Mouse (Mus musculus) urinary bladder, adult 18-20 months (tissue): ENCODE measurements around the gene Anxa9.

ENCODE experiments used
- DNase-seq, 2 experiments: peaks; one replicate each; pipeline ENCODE4 v3.0.0; 2022; ENCODE audit warnings: low spot score in 2 of 2, mixed read lengths in 2 of 2

Gene Anxa9

DNA sequence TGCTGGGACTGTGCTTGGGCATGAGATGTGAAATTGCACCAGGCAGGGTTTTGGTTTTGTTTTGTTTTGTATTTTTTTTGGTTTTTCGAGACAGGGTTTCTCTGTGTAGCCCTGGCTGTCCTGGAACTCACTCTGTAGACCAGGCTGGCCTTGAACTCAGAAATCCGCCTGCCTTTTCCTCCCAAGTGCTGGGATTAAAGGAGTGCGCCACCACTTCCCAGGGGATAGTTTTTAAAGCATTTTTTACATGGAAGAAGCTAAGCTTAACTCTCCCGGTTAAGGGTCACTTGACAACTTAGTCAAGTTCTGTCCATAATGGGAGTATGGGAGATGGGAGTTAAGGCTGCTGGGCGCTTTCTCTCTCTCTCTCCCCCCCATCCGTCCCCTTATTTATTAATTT lies 7.1 kb upstream of the Anxa9 start:
- no peak for DNase-seq

DNA sequence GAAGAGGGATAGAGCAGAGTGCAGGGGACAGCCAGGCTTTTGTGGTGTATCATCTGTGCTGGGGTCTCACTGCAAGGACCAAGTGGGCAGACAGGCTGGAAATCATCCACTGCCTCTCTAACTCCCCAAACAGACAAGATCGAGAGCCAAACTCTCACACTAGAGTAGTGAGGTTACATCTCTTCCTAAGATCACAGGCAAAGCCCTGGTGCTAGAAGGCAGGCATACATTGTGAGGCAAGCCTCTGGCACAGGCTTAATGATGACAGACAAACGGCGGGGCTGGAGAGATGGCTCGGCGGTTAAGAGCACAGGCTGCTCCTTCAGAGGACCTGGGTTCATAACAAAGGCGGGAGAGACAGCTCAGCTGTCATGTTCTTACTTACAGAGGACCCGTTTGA lies 6.5 kb upstream of the Anxa9 start:
- no peak for DNase-seq

DNA sequence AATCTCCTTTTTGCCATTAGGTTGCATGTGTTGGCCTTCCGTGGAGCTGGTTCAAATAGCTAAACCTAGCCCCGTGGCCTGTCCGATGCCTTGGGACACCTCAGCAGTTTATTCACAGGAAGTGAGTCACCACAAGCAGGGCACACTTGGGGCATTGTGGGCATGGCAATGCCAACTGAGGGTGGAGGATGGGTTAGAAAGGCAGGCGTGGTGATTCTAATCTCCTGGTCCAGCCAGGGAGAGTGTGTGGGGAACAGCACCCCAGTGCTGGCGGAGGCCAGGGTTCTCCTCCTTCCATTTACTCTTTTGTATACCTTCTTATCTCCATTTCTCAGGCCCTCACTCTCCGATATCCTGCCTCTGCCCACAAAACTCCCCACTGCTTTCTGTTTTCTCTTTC lies 5.6 kb upstream of the Anxa9 start:
- peak in 1 of 2 experiments; percentile 72 for DNase-seq

DNA sequence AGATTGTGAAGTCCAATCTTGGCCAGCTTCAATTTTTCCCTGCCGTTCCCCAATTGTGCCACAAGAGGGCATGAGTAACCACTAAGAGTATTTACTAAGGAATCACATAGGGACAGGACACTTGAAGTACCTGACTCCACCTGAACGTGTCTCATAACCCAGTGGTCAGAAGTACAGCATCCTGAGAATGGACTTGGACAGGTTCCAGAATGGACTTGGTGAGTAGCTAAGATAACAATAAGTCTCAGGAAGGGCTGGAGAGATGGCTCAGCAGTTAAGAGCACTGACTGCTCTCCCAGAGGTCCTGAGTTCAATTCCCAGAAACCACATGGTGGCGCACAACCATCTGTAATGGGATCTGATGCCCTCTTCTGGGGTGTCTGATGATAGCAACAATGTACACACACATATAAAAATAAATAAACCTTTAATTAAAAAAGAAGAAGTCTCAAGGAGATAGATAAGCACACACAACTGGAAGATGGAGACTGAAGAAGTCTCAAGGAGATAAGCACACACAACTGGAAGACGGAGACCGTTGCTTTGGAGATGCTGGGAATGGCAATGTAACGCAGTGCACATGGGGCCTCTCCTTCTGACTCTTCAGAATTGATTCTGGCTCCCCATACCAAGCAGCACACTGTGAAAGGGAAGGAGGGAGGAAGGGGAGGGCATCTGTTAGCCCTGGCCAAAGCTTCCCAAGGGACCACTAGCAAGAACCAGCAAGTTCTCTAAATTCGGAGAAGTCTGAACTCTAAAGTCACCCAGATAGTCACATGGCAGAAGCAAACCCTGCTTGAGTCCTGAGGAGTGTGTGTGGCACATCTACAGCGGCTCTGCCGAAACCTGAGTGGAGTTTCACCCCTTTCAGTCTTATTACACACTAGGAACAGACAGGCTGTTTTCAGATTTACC lies 4.2 kb upstream of the Anxa9 start:
- no peak for DNase-seq

DNA sequence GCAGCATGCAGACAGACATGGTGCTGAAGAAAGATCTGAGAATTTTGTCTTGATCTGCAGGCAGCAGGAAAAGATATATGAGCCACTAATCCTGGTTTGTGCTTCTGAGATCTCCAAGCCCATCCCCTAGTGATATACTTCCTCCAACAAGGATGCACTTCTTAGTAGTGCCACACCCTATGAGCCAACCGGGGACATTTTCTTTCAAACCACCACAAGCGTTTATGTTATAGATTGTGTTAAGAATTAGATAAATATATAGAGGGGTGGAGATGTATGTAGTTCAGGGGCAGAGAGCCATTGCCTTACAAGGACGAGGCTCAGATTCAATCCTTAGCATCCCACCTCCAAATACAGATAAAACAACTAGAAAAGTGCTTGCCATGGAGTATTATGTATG lies 3.5 kb upstream of the Anxa9 start:
- no peak for DNase-seq

DNA sequence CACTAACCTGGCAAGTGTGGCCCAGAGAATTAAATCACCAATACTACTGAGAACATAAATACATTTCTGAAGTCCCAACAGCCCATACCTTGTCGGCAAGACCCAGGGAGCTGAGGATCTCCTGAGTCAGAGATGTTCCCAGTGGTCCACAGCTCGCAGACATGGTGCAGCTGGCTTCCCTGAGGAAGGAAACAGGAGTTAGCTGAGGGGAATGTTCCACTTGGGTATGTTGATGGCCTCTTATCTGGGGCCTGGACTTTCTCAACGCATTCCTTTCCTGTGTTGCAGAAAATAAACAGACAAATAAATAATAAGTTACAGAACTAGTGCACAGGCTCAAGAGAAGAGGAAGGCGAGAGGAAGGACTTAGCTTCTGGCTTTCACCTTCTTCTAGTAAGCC lies 732 bp downstream of the Anxa9 start:
- no peak for DNase-seq

DNA sequence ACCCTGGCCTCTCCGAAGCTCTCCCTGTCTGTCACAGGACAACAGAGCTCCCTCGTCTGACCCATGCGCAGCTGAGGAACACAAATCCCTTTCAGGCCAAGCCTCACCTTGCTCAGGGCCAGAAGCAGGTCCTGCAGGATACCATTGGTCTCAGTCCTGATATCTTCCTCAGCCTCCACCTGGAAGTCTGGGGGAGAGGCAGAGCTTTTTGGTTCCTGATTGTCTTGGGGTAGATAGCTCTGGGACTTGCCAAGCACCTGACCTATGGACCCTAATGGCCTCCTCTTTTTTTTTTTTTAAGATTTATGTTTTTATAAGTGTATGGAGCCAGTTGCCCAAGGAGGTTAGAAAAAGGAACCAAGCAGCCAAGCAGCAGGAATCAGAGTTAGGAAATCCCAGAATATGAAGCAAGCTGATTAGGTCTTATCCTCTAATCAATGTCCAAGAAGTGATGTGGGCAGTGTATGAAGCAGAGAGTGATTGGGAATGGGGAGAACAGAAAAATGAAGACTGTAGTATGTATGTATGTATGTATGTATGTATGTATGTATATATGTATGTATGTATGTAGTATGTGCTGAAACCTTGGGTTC lies 5.7 kb downstream of the Anxa9 start:
- DNase-seq: no peak

DNA sequence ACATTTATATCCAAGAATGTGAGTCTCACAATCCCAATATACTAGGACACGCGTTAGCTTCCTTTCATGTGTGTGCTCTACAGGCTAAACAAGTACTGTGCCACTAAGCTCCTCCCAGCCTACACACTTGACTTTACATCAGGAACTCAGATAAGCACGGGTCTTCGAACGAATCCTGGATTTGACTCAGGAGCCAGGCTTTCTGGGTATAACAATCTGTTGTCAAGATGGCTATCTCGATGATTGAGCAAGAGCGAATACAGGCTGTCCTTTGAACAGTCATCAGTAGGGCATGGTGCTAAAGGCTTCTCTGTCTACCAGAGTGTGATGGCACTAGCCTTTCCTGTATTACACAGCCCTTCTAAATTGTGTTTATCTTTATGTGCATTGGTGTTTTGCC lies 9.0 kb downstream of the Anxa9 start:
- DNase-seq: no peak

DNA sequence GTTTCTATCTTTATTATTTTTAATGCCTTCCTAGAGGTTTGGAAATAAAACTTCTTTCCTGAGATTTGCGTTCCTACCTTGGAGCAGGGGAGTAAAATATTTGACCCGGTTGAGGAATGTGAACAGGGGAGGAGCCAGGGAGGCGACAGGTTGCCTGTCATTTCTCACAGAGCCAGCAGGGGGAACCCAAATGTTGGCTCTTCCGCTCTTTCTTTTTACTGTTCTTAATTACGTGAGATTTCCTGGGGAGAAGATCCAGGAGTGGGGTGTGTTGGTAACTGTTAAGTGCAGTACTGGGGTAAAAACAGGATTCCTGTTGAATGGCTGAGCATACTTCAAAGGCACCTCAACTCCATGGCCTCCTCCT lies 10.9 kb downstream of the Anxa9 start:
- no peak for DNase-seq

DNA sequence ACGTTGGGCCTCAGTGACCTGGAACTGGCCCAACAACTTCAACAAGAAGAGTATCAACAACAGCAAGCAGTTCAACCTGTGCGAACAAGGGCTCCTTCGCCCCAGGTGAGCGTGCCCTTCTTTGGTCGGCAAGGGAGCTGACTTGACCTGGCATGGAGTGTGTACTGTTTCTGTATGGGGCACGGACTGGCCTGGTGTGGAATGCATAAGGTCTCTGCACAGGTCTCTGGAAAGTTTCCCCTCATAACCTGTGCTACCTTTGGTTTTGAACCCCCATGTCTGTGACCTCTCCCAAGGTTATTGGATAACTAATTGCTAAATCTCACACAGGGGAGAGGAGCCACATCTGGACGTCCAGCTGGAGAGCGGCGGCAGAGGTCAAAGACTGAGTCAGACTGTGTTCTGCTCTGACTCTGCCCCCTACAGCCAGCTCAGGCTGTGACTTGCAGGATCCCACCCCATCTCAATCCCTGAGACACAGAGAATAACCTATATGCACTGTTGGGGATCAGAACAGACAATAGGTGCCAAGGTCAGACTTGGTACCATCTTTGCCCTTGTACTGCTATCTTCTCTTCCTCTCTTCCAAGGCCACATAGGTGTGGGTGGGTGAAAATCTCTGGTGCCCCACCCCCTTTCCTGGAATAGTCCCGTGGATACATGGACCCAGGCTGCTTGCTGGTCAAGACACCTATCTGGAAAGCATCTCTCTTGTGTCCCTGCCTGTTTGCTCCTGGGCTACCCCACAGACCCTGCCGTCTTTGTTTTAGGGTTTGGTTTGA lies 11.5 kb downstream of the Anxa9 start:
- DNase-seq: no peak

DNA sequence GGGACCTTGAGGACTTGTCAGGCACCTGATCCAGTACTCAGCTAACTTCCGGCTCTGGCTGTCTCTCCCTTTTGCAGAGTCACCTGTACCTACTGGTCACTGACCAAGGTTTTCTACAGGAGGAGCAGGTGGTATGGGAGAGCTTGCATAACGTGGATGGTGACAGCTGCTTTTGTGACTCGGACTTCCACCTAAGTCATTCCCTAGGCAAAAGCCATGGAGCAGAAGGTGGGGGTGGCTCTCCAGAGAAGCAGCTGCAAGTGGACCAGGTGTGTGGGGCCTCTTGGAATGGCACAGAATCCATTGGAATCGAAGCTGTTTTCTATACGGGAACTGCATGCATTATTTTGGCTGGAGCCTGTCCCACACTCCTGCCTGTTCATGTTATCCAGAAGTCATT lies 12.3 kb downstream of the Anxa9 start:
- DNase-seq: no peak

DNA sequence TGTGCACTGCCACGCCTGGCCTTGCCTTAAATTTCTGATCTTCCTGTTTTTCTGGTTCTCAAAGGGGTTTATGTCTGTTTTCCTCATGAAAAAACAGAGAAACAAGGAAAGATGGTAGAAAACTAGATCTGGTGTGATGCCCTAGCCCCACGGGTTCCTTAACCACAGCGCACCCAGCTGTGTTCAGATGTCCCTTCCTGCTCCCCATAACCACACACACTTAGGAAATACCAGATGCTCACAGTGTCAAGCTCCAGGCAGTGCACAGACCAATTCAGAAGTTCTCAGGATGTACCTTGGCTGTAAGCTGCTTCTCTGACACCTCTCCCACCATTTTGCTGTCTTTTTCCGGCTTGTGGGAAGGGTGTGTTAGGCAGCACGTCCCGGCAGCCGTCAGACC lies 12.7 kb downstream of the Anxa9 start:
- no peak for DNase-seq

DNA sequence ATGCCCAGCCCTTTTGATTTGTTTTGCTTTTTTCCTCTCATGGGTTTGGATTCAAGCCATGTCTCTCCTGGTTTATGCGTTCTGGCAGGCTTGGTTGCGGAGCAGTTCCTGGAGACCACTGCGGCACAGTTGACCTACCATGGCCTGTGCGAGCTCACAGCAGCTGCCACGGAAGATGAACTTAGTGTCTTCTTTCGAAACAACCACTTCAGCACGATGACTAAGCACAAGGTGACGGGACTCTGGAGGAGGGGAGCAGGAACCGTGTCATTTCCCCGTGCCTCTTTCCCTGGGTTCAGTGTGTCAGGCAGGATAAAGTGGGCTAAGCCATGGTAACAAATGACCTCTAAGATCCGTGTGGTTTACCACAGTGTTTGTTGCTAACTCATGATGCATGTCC lies 13.4 kb downstream of the Anxa9 start:
- DNase-seq: no peak

DNA sequence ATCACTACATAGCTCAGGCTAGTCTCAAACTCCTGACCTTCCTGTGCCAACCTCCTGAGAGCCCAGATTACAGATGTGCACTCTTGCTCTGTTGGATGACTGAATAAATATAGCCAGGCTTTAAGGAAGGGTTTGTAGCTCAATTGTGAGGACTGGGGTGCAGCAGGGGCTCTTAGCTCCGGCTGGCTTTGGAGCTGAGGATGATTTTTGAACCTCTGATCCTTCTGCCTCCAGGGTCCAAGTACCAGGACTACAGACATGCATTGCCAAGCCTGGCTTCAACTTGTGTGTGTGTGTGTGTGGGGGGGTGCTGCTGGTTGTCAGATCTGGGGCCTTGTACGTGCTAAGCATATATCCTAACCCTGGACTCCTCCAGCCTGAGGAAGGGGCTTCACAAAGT lies 14.1 kb downstream of the Anxa9 start:
- no peak for DNase-seq

DNA sequence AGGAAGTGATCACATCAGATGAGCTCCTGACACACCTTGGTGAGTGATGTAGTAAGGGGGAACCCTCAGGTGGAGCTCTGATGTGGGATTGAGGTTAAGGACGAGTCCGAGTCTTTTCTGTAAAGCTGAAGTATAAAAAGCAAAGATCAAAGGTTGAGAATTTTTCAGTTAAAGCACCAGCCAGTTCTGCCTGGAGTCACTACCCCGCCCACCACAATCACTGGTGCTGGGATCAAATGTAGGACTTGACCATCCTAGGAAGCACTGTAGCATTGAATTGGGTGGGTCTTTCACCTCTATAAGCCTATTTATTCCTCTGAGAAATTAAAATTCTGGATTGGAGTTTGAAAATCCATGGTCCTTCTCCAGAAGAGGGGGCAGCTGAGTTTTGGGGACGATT lies 15.9 kb downstream of the Anxa9 start:
- DNase-seq: no peak

DNA sequence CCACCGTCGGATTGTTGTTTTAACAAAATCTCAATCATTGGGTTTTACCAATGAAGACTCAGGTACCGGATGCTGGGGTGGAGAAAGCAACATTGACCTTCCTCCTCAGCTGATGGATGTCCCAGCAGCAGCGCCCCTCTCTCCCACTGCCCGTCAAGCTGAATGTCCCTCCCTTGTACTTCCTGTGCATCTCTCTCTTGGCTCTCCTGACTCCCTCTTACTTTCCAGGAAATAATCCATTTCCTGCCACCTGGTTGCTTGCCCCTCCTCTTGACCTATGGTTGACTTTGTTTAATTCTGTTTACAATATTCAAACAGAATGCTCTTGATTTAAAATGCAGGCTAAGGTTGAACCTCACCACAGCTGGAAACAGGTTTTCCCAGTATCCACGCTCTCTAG lies 16.8 kb downstream of the Anxa9 start:
- DNase-seq: no peak

DNA sequence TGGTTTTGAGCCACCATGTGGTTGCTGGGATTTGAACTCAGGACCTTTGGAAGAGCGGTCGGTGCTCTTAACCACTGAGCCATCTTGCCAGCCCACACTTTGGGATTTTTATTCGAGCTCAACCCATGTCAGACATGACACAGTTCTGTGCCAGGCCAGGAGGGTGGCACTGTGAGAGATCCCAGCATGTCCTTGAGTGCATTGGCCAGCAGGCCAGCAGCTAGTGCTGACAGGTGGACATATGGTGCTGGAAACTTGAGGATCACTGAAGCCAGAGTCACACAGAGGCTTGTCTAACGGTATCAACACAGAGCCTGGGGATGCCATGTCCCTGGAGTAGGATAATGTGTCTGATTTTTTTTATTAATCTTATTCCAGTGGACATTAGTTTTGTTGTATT lies 17.6 kb downstream of the Anxa9 start:
- DNase-seq: no peak

DNA sequence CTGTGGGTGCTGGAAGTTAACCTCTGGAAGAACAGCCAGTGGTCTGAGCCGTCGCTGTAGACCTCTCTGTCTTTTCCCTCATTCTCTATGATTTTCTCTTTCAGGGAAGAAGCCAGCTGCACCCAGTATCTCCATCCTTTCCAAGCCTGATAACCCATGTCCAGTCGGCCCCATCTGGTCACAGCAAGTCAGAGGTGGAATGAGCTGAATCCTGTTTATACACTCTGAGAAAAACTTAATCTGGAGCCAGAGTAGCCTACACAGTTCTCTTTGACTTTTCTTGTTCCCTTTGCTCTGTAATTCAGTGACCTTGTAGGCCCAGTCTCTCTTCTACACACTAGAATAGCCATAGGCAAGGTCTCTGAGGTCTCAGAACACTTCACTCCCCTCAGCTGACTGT lies 19.4 kb downstream of the Anxa9 start:
- no peak for DNase-seq

DNA sequence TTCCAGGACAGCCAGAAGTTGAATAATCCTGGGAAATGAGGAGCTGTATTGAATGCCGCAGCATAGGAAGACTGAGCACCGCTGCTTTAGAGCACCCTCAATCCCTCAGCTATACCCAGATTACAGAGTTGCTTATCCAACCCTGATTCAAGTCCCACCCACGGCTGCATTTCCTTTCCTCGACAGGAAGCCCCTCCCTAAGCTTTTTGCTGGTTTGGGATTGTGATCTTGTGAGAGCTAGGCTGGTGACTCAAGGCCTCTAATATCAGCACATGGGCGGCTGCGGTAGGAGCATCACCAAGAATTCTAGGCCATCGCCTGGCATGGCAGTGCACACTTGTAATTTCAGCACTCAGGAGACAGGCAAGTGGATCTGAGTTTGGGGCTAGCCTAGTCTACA lies 20.5 kb downstream of the Anxa9 start:
- no peak for DNase-seq

DNA sequence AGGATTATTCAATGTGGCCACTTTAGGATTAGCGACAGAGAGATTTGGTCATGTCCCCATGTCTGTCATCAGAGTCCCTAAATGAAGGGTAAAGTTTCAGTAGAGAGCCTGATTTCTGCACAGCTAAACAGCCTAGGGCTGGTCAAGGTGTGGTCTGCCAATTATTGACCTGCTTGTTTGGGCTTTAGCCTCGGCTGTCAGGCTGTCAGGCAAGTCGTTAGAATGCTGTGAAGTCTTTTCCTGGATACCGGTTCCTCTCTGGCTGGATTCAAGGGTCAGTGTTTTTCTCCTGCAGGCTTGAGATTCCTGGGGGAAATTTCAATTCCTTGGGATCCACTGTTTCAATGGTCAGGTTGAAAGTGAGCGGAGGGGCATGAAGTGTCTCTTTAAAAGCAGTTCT lies 21.0 kb downstream of the Anxa9 start:
- no peak for DNase-seq

DNA sequence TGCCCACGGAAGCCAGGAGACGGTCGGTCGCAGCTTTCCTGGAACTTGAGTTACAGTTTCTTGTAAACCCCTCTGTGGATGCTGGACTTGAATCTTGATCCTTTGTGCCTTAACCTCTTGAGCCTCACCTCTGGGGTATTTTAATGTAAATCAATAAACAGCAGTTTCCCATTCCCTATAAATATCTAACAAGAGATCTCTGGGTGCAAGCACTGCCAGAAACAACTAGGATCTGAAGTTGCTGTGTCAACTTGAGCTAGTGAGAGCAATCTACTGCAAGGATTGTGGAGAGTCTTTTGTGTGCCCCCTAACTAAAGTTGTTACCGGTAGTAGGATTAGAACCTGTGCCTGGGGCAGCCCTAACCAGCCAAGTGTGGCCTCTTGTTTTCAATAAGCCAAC lies 21.6 kb downstream of the Anxa9 start:
- DNase-seq: no peak

DNA sequence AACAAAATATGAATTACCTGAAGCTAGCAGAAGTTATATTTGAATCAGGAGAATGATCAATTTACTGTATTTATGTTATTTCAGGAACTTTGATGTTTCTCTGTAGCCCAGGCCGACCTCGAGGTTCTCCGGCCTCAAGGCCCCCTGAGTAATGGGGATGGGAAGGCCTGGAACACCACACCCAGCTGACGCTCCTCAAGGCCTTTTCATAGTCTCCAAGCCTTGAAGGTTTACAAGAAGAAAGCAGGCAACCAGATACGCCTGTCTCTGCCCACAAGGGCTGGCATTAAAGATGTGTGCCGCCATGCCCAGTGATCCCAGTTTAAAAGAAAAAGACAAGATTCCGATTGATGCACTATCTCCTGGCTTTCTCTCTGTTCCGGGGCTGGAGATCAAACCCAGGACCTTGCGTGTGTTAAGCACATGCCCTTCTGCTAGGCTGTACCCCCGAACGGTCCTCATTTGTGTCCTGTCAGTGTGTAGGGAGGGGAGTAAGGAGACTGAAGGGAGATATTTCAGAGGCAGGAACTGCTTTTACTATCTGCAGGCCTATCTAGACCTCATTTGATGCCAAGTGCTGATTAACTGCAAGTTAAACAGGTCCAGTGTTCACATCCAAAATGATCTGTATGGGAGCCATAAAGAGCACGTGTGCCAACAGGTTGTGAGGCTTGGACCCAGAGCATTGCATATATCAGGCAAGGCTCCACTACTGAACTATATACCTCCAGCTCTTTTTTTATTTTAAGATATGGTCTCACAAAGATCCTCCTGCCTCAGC lies 22.3 kb downstream of the Anxa9 start:
- DNase-seq: peak in 1 of 2 experiments; percentile 34
